Mouse (Mus musculus) G1E (cell line): ENCODE data around the gene Col13a1. TPM values are rescaled to one million over a fixed set of nuclear protein-coding genes. Genes with fewer than 3 reads are reported as not detected.

Experiments used
- ATAC-seq: 2 replicates; pipeline ENCODE4 v1.8.0; 2016; ENCODE audit warnings: mild to moderate bottlenecking; ENCODE audit not compliant: insufficient number of reproducible peaks, poor library complexity, low FRiP score, severe bottlenecking; ENCODE audit errors: extremely low read depth
- DNase-seq: peaks from one replicate; pipeline ENCODE4 v3.0.0; 2012; ENCODE audit warnings: low spot score
- H3K27me3 ChIP-seq: 2 replicates; pipeline ENCODE4 v1.6.1; 2012; ENCODE audit warnings: mild to moderate bottlenecking, low read length, inconsistent platforms; ENCODE audit not compliant: insufficient read depth
- H3K36me3 ChIP-seq: replicated peaks from 2 replicates; pipeline ENCODE3; 2012; ENCODE audit warnings: mild to moderate bottlenecking, inconsistent platforms
- H3K4me1 ChIP-seq: 2 replicates; pipeline ENCODE4 v1.6.1; 2012; ENCODE audit warnings: low read depth, low read length, inconsistent platforms, mixed read lengths; ENCODE audit not compliant: insufficient read depth
- H3K4me3 ChIP-seq: 2 replicates; pipeline ENCODE4 v1.5.1; 2012; ENCODE audit warnings: low read depth, mild to moderate bottlenecking, inconsistent platforms, low read length, moderate library complexity, mixed read lengths
- H3K9me3 ChIP-seq: replicated peaks from 2 replicates; pipeline ENCODE4 v1.6.1; 2012; ENCODE audit warnings: inconsistent platforms
- CTCF ChIP-seq: IDR thresholded peaks from 2 replicates; pipeline ENCODE4 v1.5.1; 2012; ENCODE audit warnings: low read depth, low read length, inconsistent platforms, mixed read lengths
- GATA1 ChIP-seq: IDR thresholded peaks from 2 replicates; pipeline ENCODE4 v1.6.1; 2012; ENCODE audit warnings: borderline replicate concordance, low read length, inconsistent platforms, mixed read lengths
- GATA2 ChIP-seq: IDR thresholded peaks from 2 replicates; pipeline ENCODE4 v1.6.1; 2012; ENCODE audit warnings: low read depth, low read length, inconsistent platforms, borderline replicate concordance
- POLR2AphosphoS5 ChIP-seq: IDR thresholded peaks from 2 replicates; pipeline ENCODE4 v1.6.1; 2012; ENCODE audit warnings: low read depth, low read length, inconsistent platforms; ENCODE audit not compliant: insufficient replicate concordance
- TAL1 ChIP-seq: conservative IDR thresholded peaks from 2 replicates; pipeline ENCODE4 v1.6.1; 2012; ENCODE audit warnings: low read depth, low read length, inconsistent platforms, mixed read lengths
- polyA plus RNA-seq: library from polyadenylated mRNA; stranded (reverse); fragments of >175 nt; gene quantifications from 2 replicates; pipeline ENCODE4 v1.2.3, GENCODE M21; 2012
- total RNA-seq, 2 experiments: library from RNA; stranded (forward) in 1 of 2; stranded (reverse) in 1 of 2; fragments of 200-1000 nt in 1 of 2; fragments of >200 nt in 1 of 2; fragmentation: Nextera tagmentation in 1 of 2; gene quantifications; 2 replicates each; pipeline ENCODE4 v1.2.3; 2014 to 2017

Gene Col13a1
- total and polyA plus RNA-seq, 3 experiments = 0.05 TPM; not detected in 2

GRCm38 (mm10) chr10:61972041-61972440 lies 6.9 kb downstream of the Col13a1 start:
- Histone ChIP-seq H3K4me1 (no peaks in the 10 kb centered on the region), H3K36me3 (no peaks in the 10 kb centered on the region), H3K27me3 (peaks cover 3% of the 10 kb centered on the region), H3K9me3 (no peaks in the 10 kb centered on the region), H3K4me3 (no peak overlapping the region)
- DNase-seq = no peak
- TF ChIP-seq CTCF (no peak), POLR2AphosphoS5 (no peak), GATA2 (no peak), GATA1 (no peak), TAL1 (no peak)
- ATAC-seq = no peak

DNA sequence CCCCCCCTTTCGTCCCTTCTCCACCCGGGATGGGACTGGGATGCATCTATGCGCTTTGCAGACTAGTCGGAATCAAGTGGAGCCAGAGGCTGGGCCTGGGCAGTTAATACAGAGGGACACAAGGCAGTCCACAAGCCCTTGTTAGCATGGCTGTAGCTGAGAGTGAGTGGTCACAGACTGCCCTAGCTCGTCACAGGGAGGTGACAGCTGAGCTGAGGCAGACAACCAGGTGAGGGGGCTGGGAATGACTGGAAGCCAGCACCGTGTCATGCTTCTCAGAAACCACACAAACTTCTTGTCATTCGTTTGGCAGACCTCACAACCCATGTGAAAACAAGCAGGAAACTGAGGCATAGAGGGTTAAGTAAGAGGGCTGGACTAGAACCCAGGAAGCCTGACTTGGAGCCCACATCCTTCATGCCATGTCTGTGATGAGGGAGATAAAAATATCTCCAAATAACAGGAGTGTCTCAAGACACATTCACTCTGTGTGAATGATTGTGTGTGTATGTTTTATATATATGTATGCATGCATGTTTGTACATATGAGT lies 10.8 kb downstream of the Col13a1 start:
- H3K27me3 ChIP-seq = peaks cover 3% of the 10 kb centered on the region
- H3K36me3 ChIP-seq = no peaks in the 10 kb centered on the region
- no peaks in the 10 kb centered on the region for H3K9me3 ChIP-seq
- DNase-seq = no peak
- H3K4me3 ChIP-seq = no peak overlapping the region
- H3K4me1 ChIP-seq = no peaks in the 10 kb centered on the region
- TF ChIP-seq POLR2AphosphoS5 (no peak), CTCF (no peak), TAL1 (no peak), GATA1 (no peak), GATA2 (no peak)
- no peak for ATAC-seq

DNA sequence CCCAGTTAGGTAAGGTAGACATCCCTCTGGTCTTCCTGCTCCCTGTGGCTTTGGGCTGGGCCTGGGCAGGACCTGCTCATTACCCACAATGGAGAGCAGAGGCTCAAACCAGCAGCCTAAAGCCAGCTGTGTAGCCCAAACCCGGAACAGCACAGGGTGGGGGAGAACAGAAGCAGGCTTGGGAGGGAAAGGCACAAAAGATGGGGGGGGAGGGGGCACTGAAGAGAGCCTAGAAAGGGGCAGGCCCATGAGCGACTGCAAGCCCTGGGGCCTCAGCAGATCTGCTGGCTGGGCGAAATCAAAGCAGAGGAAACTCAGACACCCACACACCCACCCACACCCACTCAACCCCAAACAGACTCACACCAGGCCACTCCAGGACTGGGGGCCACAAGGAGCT lies 11.7 kb downstream of the Col13a1 start:
- H3K9me3 ChIP-seq = no peaks in the 10 kb centered on the region
- H3K4me3 ChIP-seq = no peak overlapping the region
- H3K27me3 ChIP-seq = peaks cover 3% of the 10 kb centered on the region
- ATAC-seq = no peak
- no peaks in the 10 kb centered on the region for H3K36me3 ChIP-seq
- no peak for DNase-seq
- no peaks in the 10 kb centered on the region for H3K4me1 ChIP-seq
- TF ChIP-seq GATA1 (no peak), CTCF (no peak), TAL1 (no peak), GATA2 (no peak), POLR2AphosphoS5 (no peak)

GRCm38 (mm10) chr10:61965386-61965841 lies 13.5 kb downstream of the Col13a1 start:
- ATAC-seq = no peak
- no peaks in the 10 kb centered on the region for H3K36me3 ChIP-seq
- H3K9me3 ChIP-seq = no peaks in the 10 kb centered on the region
- H3K27me3 ChIP-seq = no peaks in the 10 kb centered on the region
- no peak for DNase-seq
- no peak overlapping the region for H3K4me3 ChIP-seq
- TF ChIP-seq CTCF (no peak), GATA1 (no peak), GATA2 (no peak), POLR2AphosphoS5 (no peak), TAL1 (no peak)
- H3K4me1 ChIP-seq = no peaks in the 10 kb centered on the region

GRCm38 (mm10) chr10:61956718-61957117 lies 22.2 kb downstream of the Col13a1 start:
- no peak for DNase-seq
- TF ChIP-seq GATA2 (no peak), POLR2AphosphoS5 (no peak), TAL1 (no peak), GATA1 (no peak), CTCF (no peak)
- Histone ChIP-seq H3K36me3 (no peaks in the 10 kb centered on the region), H3K9me3 (no peaks in the 10 kb centered on the region), H3K27me3 (no peaks in the 10 kb centered on the region), H3K4me1 (no peaks in the 10 kb centered on the region), H3K4me3 (no peak overlapping the region)
- ATAC-seq = no peak

DNA sequence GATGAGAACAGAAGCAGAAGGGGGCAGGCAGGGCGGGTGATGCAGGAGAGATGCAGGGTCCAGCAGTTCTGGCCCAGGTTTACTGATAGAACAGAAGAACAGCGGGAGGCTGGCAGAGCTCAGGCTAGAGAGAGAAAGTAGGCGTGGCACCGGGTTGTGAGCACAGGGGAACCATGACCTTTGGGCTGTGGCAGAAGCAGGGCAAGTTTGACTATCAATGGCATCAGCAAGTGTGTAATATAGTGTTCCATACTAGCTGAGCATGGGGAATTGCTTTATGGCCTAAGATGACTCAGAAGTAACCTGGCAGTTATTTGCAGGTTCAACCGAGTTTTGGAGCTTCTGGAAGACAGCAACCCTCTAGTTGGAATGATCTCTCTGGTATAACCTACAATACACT lies 25.0 kb downstream of the Col13a1 start:
- DNase-seq (no peak), ATAC-seq (no peak)
- Histone ChIP-seq H3K36me3 (no peaks in the 10 kb centered on the region), H3K4me3 (no peak overlapping the region), H3K4me1 (no peaks in the 10 kb centered on the region), H3K27me3 (no peaks in the 10 kb centered on the region), H3K9me3 (no peaks in the 10 kb centered on the region)
- no peak for TF ChIP-seq POLR2AphosphoS5
- no peak for TF ChIP-seq GATA1
- TF ChIP-seq CTCF = no peak
- no peak for TF ChIP-seq GATA2
- no peak for TF ChIP-seq TAL1

DNA sequence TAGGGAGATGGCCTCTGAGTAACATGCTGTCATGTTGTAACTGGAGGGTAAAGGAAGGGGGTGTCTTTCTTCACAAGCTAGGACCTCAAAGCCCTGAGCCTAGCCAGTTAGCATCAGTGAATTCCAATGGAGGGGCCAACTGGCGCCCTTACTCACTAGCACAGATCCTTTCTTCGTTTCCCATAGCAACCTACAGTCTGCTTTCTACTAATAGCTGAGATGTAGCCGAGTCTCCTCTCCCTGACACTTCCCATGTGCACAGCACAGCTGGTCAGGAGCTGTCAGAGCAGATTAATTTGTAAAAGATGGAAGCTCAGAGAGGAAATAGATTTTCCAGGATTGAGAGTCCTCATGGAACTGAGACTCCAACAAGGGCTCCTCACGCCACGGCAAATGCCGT lies 29.4 kb downstream of the Col13a1 start:
- no peaks in the 10 kb centered on the region for H3K36me3 ChIP-seq
- no peak overlapping the region for H3K4me3 ChIP-seq
- H3K27me3 ChIP-seq = no peaks in the 10 kb centered on the region
- no peaks in the 10 kb centered on the region for H3K4me1 ChIP-seq
- TF ChIP-seq GATA1 (no peak), TAL1 (no peak), POLR2AphosphoS5 (no peak), GATA2 (no peak), CTCF (no peak)
- DNase-seq = no peak
- no peaks in the 10 kb centered on the region for H3K9me3 ChIP-seq
- no peak for ATAC-seq
